Mouse (Mus musculus): Measurements from ENCODE around the gene Tpi1. TPM values are rescaled to one million over a fixed set of nuclear protein-coding genes. Genes with fewer than 3 reads are reported as not detected.

Tpi1 gene
- polyA plus RNA-seq, 1 experiment from 2014 or later: 866 TPM

- Histone ChIP-seq H3K36me3 (ENCODE audit: insufficient read depth, low read length) (peaks cover 67% of the 10 kb centered on the region), H3K4me3 (ENCODE audit: low read length) (no peak overlapping the region), H3K27ac (ENCODE audit: low read length) (no peak overlapping the region), H3K9ac (replicated peaks; ENCODE audit: low read length) (no peak overlapping the region), H3K4me2 (replicated peaks; ENCODE audit: low read depth, low read length) (no peak overlapping the region), H3K9me3 (ENCODE audit: low read length) (no peaks in the 10 kb centered on the region), H3K27me3 (ENCODE audit: insufficient read depth, low read length) (no peaks in the 10 kb centered on the region), H3K4me1 (ENCODE audit: insufficient read depth, low read length) (peaks cover 18% of the 10 kb centered on the region)
- ATAC-seq (ENCODE audit: low FRiP score, low TSS enrichment): no peak
- 93% methylated on average over 8 of the region's 8 CpGs for WGBS
Measured at GRCm38 (mm10) chr6:124817563-124817962, 3.5 kb upstream of the Tpi1 start.

- no peak for ATAC-seq (ENCODE audit: low FRiP score, low TSS enrichment)
- no peak overlapping the region for H3K4me3 ChIP-seq (ENCODE audit: low read length)
- WGBS: 93% methylated on average over 11 of the region's 11 CpGs
- H3K4me2 ChIP-seq (replicated peaks; ENCODE audit: low read depth, low read length): no peak overlapping the region
- H3K27me3 ChIP-seq (ENCODE audit: insufficient read depth, low read length): no peaks in the 10 kb centered on the region
- H3K9ac ChIP-seq (replicated peaks; ENCODE audit: low read length): no peak overlapping the region
- H3K27ac ChIP-seq (ENCODE audit: low read length): no peak overlapping the region
- peaks cover 65% of the 10 kb centered on the region for H3K36me3 ChIP-seq (ENCODE audit: insufficient read depth, low read length)
- H3K4me1 ChIP-seq (ENCODE audit: insufficient read depth, low read length): peaks cover 22% of the 10 kb centered on the region
- no peaks in the 10 kb centered on the region for H3K9me3 ChIP-seq (ENCODE audit: low read length)
Measured at GRCm38 (mm10) chr6:124817125-124817524, 3.0 kb upstream of the Tpi1 start.

GRCm38 (mm10) chr6:124816611-124817010, 2.5 kb upstream of the Tpi1 start:
- H3K9ac ChIP-seq (replicated peaks; ENCODE audit: low read length): no peak overlapping the region
- H3K36me3 ChIP-seq (ENCODE audit: insufficient read depth, low read length): peaks cover 65% of the 10 kb centered on the region
- no peaks in the 10 kb centered on the region for H3K27me3 ChIP-seq (ENCODE audit: insufficient read depth, low read length)
- WGBS: 85% methylated on average over 4 of the region's 4 CpGs
- no peak overlapping the region for H3K4me3 ChIP-seq (ENCODE audit: low read length)
- H3K4me1 ChIP-seq (ENCODE audit: insufficient read depth, low read length): peaks cover 27% of the 10 kb centered on the region
- H3K4me2 ChIP-seq (replicated peaks; ENCODE audit: low read depth, low read length): no peak overlapping the region
- H3K9me3 ChIP-seq (ENCODE audit: low read length): no peaks in the 10 kb centered on the region
- ATAC-seq (ENCODE audit: low FRiP score, low TSS enrichment): no peak
- H3K27ac ChIP-seq (ENCODE audit: low read length): no peak overlapping the region

- Histone ChIP-seq H3K9ac (replicated peaks; ENCODE audit: low read length) (no peak overlapping the region), H3K9me3 (ENCODE audit: low read length) (no peaks in the 10 kb centered on the region), H3K27ac (ENCODE audit: low read length) (peak overlapping the region; percentile 30; the same call in 1 of the 2 replicates), H3K4me2 (replicated peaks; ENCODE audit: low read depth, low read length) (peak overlapping the region; percentile 90), H3K4me1 (ENCODE audit: insufficient read depth, low read length) (peaks cover 31% of the 10 kb centered on the region), H3K27me3 (ENCODE audit: insufficient read depth, low read length) (no peaks in the 10 kb centered on the region), H3K36me3 (ENCODE audit: insufficient read depth, low read length) (peaks cover 53% of the 10 kb centered on the region), H3K4me3 (ENCODE audit: low read length) (no peak overlapping the region)
- 56% methylated on average over 9 of the region's 9 CpGs for WGBS
- peak; percentile 6; the same call in 1 of the 2 replicates for ATAC-seq (ENCODE audit: low FRiP score, low TSS enrichment)
Measured at GRCm38 (mm10) chr6:124814858-124815774, 1.0 kb upstream of the Tpi1 start.

GRCm38 (mm10) chr6:124814448-124814847, 352 bp upstream of the Tpi1 start:
- H3K9me3 ChIP-seq (ENCODE audit: low read length): no peaks in the 10 kb centered on the region
- H3K36me3 ChIP-seq (ENCODE audit: insufficient read depth, low read length): peaks cover 47% of the 10 kb centered on the region
- 17% methylated on average over 8 of the region's 8 CpGs for WGBS
- no peaks in the 10 kb centered on the region for H3K27me3 ChIP-seq (ENCODE audit: insufficient read depth, low read length)
- H3K9ac ChIP-seq (replicated peaks; ENCODE audit: low read length): peak overlapping the region; percentile 33; the same call in 1 of the 2 replicates
- ATAC-seq (ENCODE audit: low FRiP score, low TSS enrichment): peak; percentile 68
- H3K4me1 ChIP-seq (ENCODE audit: insufficient read depth, low read length): peaks cover 38% of the 10 kb centered on the region
- peak overlapping the region; percentile 93 for H3K27ac ChIP-seq (ENCODE audit: low read length)
- H3K4me2 ChIP-seq (replicated peaks; ENCODE audit: low read depth, low read length): peak overlapping the region; percentile 90
- H3K4me3 ChIP-seq (ENCODE audit: low read length): peak overlapping the region; percentile 84

GRCm38 (mm10) chr6:124813496-124813895, 600 bp downstream of the Tpi1 start:
- H3K36me3 ChIP-seq (ENCODE audit: insufficient read depth, low read length): peaks cover 38% of the 10 kb centered on the region
- H3K27ac ChIP-seq (ENCODE audit: low read length): peak overlapping the region; percentile 93
- H3K9ac ChIP-seq (replicated peaks; ENCODE audit: low read length): peak overlapping the region; percentile 91
- WGBS: under 1% methylated on average over 18 of the region's 18 CpGs
- ATAC-seq (ENCODE audit: low FRiP score, low TSS enrichment): peak; percentile 43
- H3K27me3 ChIP-seq (ENCODE audit: insufficient read depth, low read length): no peaks in the 10 kb centered on the region
- H3K4me2 ChIP-seq (replicated peaks; ENCODE audit: low read depth, low read length): peak overlapping the region; percentile 90
- H3K9me3 ChIP-seq (ENCODE audit: low read length): no peaks in the 10 kb centered on the region
- peaks cover 38% of the 10 kb centered on the region for H3K4me1 ChIP-seq (ENCODE audit: insufficient read depth, low read length)
- peak overlapping the region; percentile 84 for H3K4me3 ChIP-seq (ENCODE audit: low read length)

GRCm38 (mm10) chr6:124812848-124813247, 1.2 kb downstream of the Tpi1 start:
- Histone ChIP-seq H3K36me3 (ENCODE audit: insufficient read depth, low read length) (peaks cover 31% of the 10 kb centered on the region), H3K9ac (replicated peaks; ENCODE audit: low read length) (peak overlapping the region; percentile 91), H3K4me1 (ENCODE audit: insufficient read depth, low read length) (peaks cover 42% of the 10 kb centered on the region), H3K27ac (ENCODE audit: low read length) (peak overlapping the region; percentile 93), H3K27me3 (ENCODE audit: insufficient read depth, low read length) (no peaks in the 10 kb centered on the region), H3K4me2 (replicated peaks; ENCODE audit: low read depth, low read length) (peak overlapping the region; percentile 90), H3K4me3 (ENCODE audit: low read length) (peak overlapping the region; percentile 84), H3K9me3 (ENCODE audit: low read length) (no peaks in the 10 kb centered on the region)
- WGBS: 18% methylated on average over 9 of the region's 9 CpGs
- ATAC-seq (ENCODE audit: low FRiP score, low TSS enrichment): no peak

- no peak for ATAC-seq (ENCODE audit: low FRiP score, low TSS enrichment)
- Histone ChIP-seq H3K4me1 (ENCODE audit: insufficient read depth, low read length) (peaks cover 42% of the 10 kb centered on the region), H3K36me3 (ENCODE audit: insufficient read depth, low read length) (peaks cover 22% of the 10 kb centered on the region), H3K27ac (ENCODE audit: low read length) (no peak overlapping the region), H3K27me3 (ENCODE audit: insufficient read depth, low read length) (no peaks in the 10 kb centered on the region), H3K9ac (replicated peaks; ENCODE audit: low read length) (peak overlapping the region; percentile 91; the same call in 1 of the 2 replicates), H3K4me2 (replicated peaks; ENCODE audit: low read depth, low read length) (peak overlapping the region; percentile 90), H3K4me3 (ENCODE audit: low read length) (peak overlapping the region; percentile 84), H3K9me3 (ENCODE audit: low read length) (no peaks in the 10 kb centered on the region)
- 83% methylated on average over 24 of the region's 24 CpGs for WGBS
Measured at GRCm38 (mm10) chr6:124811701-124812560, 2.2 kb downstream of the Tpi1 start.

GRCm38 (mm10) chr6:124811403-124811665, 2.8 kb downstream of the Tpi1 start:
- Histone ChIP-seq H3K36me3 (ENCODE audit: insufficient read depth, low read length) (peaks cover 16% of the 10 kb centered on the region), H3K4me2 (replicated peaks; ENCODE audit: low read depth, low read length) (no peak overlapping the region), H3K9ac (replicated peaks; ENCODE audit: low read length) (no peak overlapping the region), H3K9me3 (ENCODE audit: low read length) (no peaks in the 10 kb centered on the region), H3K27me3 (ENCODE audit: insufficient read depth, low read length) (no peaks in the 10 kb centered on the region), H3K4me3 (ENCODE audit: low read length) (no peak overlapping the region), H3K27ac (ENCODE audit: low read length) (no peak overlapping the region), H3K4me1 (ENCODE audit: insufficient read depth, low read length) (peaks cover 47% of the 10 kb centered on the region)
- WGBS: 69% methylated on average over 4 of the region's 4 CpGs
- ATAC-seq (ENCODE audit: low FRiP score, low TSS enrichment): no peak

All from kidney, embryonic 16.5 days (tissue).